Mouse (Mus musculus) CD8-positive naive resting alpha-beta T cell, adult 2 months (primary cell): Measurements from ENCODE around the gene Tmem59l.

ENCODE experiments used
- DNase-seq, 2 experiments: peaks; one replicate each; pipeline ENCODE4 v3.0.0; 2022; ENCODE audit warnings: low read depth in 2 of 2, low spot score in 2 of 2

Tmem59l gene

GRCm38 (mm10) chr8:70509281-70509952, 22.3 kb upstream of the Tmem59l start:
- no peak for DNase-seq

DNA sequence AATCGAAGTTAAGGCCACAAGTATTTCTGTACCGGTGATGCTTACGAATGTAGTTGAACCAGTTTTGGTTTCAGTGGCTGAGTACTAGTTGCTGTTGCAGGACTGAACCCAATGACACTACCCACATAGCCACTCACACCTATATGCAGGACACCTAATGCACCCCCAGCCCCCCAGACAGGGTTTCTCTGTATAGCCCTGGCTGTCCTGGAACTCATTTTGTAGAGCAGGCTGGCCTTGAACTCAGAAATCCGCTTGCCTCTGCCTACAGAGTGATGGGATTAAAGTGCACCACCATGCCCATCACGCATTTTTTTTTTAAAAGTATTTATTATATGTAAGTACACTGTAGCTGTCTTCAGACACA, 19.9 kb upstream of the Tmem59l start:
- DNase-seq = no peak

- peak; percentile 87 to 94 for DNase-seq
Observed at GRCm38 (mm10) chr8:70506328-70507026, 19.3 kb upstream of the Tmem59l start, which contains the start of gene Rex1bd. Rex1bd (minus strand) TSS chr8:70506752.

DNA sequence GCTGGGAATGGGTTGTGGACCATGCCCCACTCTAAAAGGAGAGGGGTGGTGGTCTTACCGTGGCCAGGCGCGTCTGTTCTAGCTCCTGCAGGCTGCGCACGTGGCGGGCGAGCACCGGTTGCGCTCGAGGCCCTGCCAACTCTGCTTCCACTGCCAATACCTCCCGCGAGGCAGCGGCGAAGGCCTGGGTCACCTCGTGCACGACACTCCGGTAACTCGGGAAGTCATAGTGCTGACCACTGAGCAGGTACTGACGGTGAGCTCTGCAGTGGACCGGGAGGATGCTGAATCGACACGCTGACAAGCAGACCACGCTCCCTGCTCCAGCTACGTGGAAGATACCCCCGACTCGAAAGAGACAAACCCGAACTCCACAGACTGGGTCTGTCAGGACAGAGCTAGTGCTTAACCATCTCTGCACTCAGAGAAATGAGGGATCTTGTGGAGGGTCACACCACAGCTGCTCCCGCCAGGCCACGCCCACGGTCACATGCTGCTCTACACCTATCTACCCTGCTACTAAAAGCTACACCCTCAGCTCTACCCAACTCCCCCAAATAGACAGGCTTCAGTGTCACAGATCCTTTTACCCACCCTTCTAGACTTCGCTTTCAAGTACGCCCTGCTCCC, 18.7 kb upstream of the Tmem59l start:
- DNase-seq = no peak

DNA sequence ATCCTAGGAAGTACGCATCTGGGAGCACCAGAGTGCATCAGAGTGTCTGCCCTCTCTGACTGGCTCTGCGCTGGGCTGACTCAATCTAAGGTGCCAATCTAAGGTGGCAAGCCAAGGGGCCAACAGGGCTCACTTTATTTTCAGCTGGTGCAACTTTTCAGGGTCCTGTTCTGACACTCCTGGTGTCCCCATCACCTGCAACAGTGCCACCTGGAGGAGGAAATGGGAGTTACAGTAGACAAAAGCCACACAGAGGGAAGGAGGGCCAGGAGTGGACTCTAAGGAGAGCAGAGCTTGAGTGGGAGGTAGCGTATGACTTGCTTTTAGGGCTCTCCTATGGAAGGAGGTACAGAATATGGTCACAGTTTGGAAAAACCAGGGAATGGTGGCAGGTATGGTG, 17.7 kb upstream of the Tmem59l start:
- peak; percentile 81 to 87 for DNase-seq

DNA sequence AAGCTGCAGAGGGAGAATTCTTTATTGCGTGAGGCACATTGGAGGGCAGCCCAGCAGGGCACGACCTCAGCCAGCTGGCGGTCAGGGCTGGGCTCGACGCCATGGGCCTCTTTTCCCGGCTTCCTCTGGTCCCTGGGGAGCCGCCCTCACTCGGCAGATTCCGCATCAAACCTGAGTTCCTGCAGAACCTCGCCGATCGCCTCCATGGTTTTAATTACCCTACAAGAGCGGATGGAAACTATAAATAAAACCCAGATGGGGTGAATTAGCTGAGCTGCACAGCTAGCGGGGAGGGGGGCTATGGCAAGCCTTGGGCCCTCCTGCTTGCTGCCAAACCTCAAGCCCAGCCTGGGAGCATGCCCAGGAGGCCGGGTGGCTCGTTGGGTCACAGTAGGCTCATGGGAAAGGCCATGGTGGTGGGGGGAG, 17.1 kb upstream of the Tmem59l start:
- DNase-seq = no peak

DNA sequence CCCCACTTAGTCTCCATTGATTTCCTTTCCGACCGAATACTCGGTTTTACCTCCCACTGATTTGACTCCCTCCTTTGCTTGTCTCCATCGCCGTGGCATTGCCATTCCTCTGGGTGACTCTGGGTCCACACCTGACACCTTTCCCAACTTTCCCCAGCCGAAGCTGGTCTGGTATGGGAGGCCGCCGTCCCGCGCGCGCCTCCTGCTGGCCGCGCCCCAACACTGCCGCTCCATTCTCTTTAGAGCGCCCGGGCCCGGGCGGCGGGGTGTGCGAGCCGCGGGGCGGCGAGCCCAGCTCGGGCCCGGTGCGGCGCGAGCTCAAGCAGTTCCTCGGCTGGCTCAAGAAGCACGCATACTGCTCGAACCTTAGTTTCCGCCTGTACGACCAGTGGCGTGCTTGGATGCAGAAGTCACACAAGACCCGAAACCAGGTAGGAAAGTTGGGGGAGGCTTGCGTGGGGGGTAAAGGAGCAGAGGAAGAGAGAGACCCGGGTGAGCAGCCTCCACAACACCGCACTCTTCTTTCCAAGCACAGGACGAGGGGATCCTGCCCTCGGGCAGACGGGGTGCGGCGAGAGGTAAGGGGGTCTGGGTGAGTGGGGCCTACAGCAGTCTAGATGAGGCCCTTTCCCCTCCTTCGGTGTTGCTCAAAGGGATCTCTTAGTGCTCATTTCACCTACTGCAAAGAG, 16.0 kb upstream of the Tmem59l start:
- peak; percentile 45 to 49 for DNase-seq

GRCm38 (mm10) chr8:70502540-70502939, 15.4 kb upstream of the Tmem59l start:
- DNase-seq = no peak

- DNase-seq = no peak
Observed at GRCm38 (mm10) chr8:70501820-70502529, 14.8 kb upstream of the Tmem59l start.

DNA sequence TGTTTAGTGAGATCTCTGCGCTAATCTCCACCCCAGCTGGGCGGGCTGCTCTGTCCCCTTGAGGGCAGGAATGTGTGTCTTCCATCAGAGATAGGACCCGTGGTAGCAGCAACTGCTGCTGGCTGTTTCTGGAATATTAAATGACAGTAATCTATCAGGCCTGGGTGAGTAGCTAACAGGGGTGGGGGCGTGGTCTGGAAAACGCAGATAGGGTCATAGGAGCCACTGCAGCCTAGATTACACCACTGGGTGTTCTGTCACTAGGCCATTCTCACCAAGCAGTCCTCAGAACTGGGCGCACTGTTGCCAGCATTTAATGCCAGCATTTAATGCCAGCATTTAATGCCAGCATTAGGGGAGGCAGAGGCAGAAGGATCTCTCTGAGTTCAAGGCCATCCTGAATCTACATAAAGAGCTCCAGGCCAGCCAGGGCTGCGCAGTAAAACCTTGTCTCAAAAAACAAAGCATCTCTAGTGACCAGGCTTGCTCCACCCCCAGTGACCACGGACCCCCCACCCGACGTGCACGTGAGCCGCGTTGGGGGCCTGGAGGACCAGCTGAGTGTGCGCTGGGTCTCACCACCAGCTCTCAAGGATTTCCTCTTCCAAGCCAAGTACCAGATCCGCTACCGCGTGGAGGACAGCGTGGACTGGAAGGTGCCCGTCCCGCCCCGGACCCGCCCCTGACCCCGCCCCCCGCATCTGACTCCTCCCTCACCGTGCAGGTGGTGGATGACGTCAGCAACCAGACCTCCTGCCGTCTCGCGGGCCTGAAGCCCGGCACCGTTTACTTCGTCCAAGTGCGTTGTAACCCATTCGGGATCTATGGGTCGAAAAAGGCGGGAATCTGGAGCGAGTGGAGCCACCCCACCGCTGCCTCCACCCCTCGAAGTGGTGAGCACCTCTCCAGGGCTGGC, 13.5 kb upstream of the Tmem59l start:
- DNase-seq = no peak

- DNase-seq = no peak
Observed at GRCm38 (mm10) chr8:70495771-70496062, 8.6 kb upstream of the Tmem59l start.

GRCm38 (mm10) chr8:70495001-70495770, 8.0 kb upstream of the Tmem59l start:
- no peak for DNase-seq

GRCm38 (mm10) chr8:70494416-70494945, 7.3 kb upstream of the Tmem59l start:
- no peak for DNase-seq

DNA sequence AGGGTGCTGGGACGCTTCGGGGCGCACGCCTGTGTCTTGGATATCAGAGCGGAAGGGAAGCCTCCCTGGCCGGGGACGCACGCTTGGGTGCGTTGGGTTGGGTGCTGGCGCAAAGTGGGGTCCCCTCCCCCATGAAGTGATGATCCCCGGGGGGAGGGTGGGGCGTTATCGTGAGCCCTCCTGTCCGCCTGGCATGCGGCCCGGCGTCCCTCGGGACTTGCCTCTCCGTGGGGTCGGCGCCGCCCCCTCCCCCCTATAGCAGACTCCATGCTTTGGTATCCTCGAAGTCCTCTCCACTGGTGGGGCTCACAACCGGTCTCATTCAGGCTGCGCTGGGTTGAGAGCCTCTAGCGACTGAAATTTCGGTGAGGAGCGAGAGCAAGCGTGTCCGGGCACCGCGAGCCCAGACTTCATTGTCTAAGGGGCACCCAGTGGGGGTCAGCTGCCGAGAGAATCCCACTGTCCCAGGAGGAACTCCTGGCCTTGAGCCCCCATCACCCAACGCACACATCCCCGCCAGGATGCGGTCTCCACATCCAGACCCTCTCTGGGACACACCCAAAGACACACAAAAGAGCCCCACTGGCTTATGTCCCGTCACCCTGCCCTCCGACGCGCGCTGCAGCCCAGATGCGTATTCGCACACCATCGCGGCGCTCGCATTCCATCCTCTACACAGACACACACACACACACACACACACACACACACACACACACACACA, 6.7 kb upstream of the Tmem59l start:
- DNase-seq = no peak

DNA sequence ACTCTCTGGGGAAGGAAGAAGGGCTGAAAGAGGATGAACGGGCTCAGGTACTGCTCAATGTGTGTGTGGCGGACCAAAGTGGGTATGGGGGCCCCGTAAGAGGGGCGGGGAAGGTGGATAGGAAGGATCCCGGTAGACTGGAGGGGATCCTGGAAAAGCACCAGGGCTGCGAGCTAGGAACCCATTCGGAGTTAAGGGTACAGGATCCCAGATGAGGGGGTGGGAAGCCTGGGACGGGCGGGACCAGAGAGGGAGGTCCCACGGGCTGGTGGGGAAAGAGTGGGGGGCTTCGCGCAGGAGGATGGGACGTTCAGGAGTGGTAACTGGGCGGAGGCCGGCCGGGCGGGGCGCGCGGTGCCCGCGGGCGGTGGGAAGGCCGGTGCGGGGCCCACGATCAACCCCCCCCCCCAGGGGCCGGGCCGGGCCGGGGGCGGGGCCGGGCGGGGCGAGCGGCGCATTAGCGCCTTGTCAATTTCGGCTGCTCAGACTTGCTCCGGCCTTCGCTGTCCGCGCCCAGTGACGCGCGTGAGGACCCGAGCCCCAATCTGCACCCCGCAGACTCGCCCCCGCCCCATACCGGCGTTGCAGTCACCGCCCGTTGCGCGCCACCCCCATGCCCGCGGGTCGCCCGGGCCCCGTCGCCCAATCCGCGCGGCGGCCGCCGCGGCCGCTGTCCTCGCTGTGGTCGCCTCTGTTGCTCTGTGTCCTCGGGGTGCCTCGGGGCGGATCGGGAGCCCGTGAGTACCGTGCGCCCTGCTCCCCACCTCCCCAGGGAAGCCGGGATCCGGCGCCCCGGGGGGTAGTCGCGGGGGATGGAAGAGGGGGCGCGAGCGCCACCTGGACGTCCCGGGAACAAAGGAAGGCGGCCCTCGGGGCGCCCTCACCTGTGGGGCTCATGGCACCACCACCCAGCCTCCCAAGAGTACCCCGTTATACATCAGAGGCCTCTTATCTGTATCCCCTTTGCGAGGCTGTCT, 5.8 kb upstream of the Tmem59l start, which contains the start of gene Crlf1:
Gene Crlf1, plus strand, starts transcription at position 495 of the 977 bp plus-strand sequence.
- no peak for DNase-seq

DNA sequence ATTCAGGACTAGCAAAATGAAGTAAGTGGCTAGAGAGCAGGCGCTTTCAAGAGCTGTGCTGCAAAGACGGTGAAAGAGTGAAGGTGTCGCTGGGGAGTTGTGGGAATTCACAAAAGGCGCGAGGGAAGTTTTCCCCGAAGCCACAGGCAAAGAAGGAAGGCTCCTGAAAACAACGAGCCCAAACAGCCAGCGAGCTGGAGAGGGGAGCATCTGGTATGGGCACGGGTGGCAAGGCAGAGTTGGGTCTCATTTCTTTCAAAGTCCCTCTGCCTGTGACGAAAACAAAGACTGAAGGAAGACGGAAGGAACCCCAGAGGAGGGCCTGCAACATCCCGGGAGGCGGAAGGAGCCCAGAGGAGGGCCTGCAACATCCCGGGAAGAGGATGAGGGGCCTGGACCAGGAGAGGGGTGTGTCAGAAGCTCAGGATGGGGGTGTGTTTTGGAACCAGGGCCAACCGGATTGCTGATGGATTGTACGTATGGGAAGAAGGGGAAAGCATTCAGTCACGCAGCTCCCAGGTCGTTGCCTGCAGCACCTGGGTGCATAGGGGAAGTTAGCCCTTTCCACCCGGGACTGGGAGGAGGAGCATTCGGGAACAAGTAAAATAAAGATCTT, 3.8 kb upstream of the Tmem59l start:
- no peak for DNase-seq
